ENCODE assay signal across 9 mouse cellular contexts in the genomic region with DNA sequence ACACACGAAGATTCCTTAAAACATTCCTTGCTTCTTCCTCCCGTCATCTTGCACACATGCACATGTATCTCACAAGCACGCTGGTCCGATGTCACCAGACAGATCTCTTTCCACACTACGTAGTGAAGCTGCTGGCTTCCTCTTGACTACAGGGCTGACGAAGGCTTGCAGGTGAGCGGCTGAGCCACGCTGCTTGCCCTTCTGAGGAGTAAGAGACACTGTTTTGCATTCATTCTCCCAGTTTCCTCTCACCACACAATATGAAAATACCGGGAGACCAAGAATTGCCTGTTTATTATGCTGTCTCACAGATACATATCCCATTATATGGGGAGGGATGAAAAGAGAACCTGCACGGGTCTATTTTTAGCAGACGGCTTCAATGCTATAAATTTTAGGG.
DNase-seq lines count a peak whose midpoint lies in the region; ATAC-seq and TF ChIP-seq lines count a peak whose summit lies in the region.
"Had no signal": no experiment of that assay in that cellular context is flagged by ENCODE, and none has a peak within 500 bp of the region (broad histone marks: within the 10 kb centered on the region; RNA-seq: fewer than 3 reads in every experiment).

No protein-coding gene starts in this region.

- ATAC-seq in forebrain, embryonic 11.5 days (replicated peaks; ENCODE audit: low FRiP score) = no peak
- ATAC-seq in intestine, embryonic 15.5 days = no peak
- ATAC-seq in neural tube, embryonic 14.5 days (ENCODE audit: low read depth) = no peak
- ATAC-seq in granulocyte monocyte progenitor cell, adult 5-6 weeks (replicated peaks; ENCODE audit: poor library complexity, severe bottlenecking) = no peak

- peaks cover 52% of the 10 kb centered on the region for H3K4me1 ChIP-seq in forebrain, embryonic 11.5 days (replicated peaks; ENCODE audit: control insufficient read depth, insufficient read depth, low read length)
- H3K4me1 ChIP-seq in intestine, embryonic 15.5 days (replicated peaks) = peaks cover 8% of the 10 kb centered on the region; the same call in 1 of the 2 replicates
- peaks cover 11% of the 10 kb centered on the region; the same call in 1 of the 2 replicates for H3K4me1 ChIP-seq in neural tube, embryonic 14.5 days (ENCODE audit: control insufficient read depth, insufficient read depth, low read length)

- H3K4me2 ChIP-seq in forebrain, embryonic 11.5 days (ENCODE audit: low read depth, low read length, severe bottlenecking) = peak overlapping the region; percentile 45; the same call in 1 of the 2 replicates
- H3K4me2 ChIP-seq in intestine, embryonic 15.5 days (replicated peaks) = peak overlapping the region; percentile 54; the same call in 1 of the 2 replicates
- H3K4me2 ChIP-seq in neural tube, embryonic 14.5 days (ENCODE audit: low read depth, low read length) = peak overlapping the region; percentile 49

- TF ChIP-seq CTCF in left cerebral cortex, adult 2 months (IDR thresholded peaks at IDR 0.05) = no peak

- no peak for DNase-seq in left cerebral cortex, adult 2 months (ENCODE audit: extremely low spot score in 1 of 2, low spot score in 2 of 2)
- DNase-seq in left cerebral cortex, adult 11 months (ENCODE audit: low spot score) = no peak
- DNase-seq in forebrain, embryonic 11.5 days (ENCODE audit: low spot score) = no peak
- DNase-seq in gastrocnemius, postnatal 10 days = no peak
- DNase-seq in cerebellum, postnatal 10 days = no peak
- DNase-seq: thymus, postnatal 25 days had no signal

- no peaks in the 10 kb centered on the region for H3K36me3 ChIP-seq in forebrain, embryonic 11.5 days (ENCODE audit: control insufficient read depth, insufficient read depth, low read length)
- no peaks in the 10 kb centered on the region for H3K36me3 ChIP-seq in intestine, embryonic 15.5 days
- no peaks in the 10 kb centered on the region for H3K36me3 ChIP-seq in neural tube, embryonic 14.5 days (ENCODE audit: control insufficient read depth, insufficient read depth, low read length)

- intact Hi-C loops in left cerebral cortex, adult 2 months (cut with DNase I) = no loop called here

- peak overlapping the region; percentile 39 for H3K4me3 ChIP-seq in left cerebral cortex, adult 2 months
- no peak overlapping the region for H3K4me3 ChIP-seq in forebrain, embryonic 11.5 days (ENCODE audit: low read depth, low read length)
- H3K4me3 ChIP-seq in intestine, embryonic 15.5 days (replicated peaks) = peak overlapping the region; percentile 21; the same call in 1 of the 2 replicates
- H3K4me3 ChIP-seq in neural tube, embryonic 14.5 days (ENCODE audit: low read depth, low read length) = peak overlapping the region; percentile 23

- no peaks in the 10 kb centered on the region for H3K9me3 ChIP-seq in forebrain, embryonic 11.5 days (ENCODE audit: control insufficient read depth, low read length)
- H3K9me3 ChIP-seq in intestine, embryonic 15.5 days = no peaks in the 10 kb centered on the region
- H3K9me3 ChIP-seq in neural tube, embryonic 14.5 days (ENCODE audit: control insufficient read depth, low read length) = no peaks in the 10 kb centered on the region

- no peak overlapping the region; the same call in 1 of the 2 replicates for H3K27ac ChIP-seq in left cerebral cortex, adult 2 months
- H3K27ac ChIP-seq in forebrain, embryonic 11.5 days (ENCODE audit: low read depth, low read length) = peak overlapping the region; percentile 92
- no peak overlapping the region for H3K27ac ChIP-seq in intestine, embryonic 15.5 days
- H3K27ac ChIP-seq in neural tube, embryonic 14.5 days (ENCODE audit: low read depth, low read length) = no peak overlapping the region

- 2% methylated on average over 11 of the region's 11 CpGs for WGBS in forebrain, embryonic 11.5 days
- WGBS in intestine, embryonic 15.5 days = 5% methylated on average over 11 of the region's 11 CpGs
- WGBS in neural tube, embryonic 14.5 days = 3% methylated on average over 11 of the region's 11 CpGs

- no peaks in the 10 kb centered on the region; the same call in 1 of the 2 replicates for H3K27me3 ChIP-seq in forebrain, embryonic 11.5 days (ENCODE audit: control insufficient read depth, insufficient read depth, low read length)
- H3K27me3 ChIP-seq in intestine, embryonic 15.5 days (replicated peaks) = peaks cover 77% of the 10 kb centered on the region
- H3K27me3 ChIP-seq in neural tube, embryonic 14.5 days (ENCODE audit: control insufficient read depth, insufficient read depth, low read length) = peaks cover 18% of the 10 kb centered on the region

- H3K9ac ChIP-seq in forebrain, embryonic 11.5 days (ENCODE audit: low read length) = no peak overlapping the region; the same call in 1 of the 2 replicates
- no peak overlapping the region for H3K9ac ChIP-seq in intestine, embryonic 15.5 days
- 0 out of 2 replicates have a peak overlapping the region, but pooled peaks have one; percentile 37 for H3K9ac ChIP-seq in neural tube, embryonic 14.5 days (replicated peaks; ENCODE audit: low read depth, low read length)
